Mouse (Mus musculus): ENCODE measurements around the gene Erc2. TPM values are rescaled to one million over a fixed set of nuclear protein-coding genes. Genes with fewer than 3 reads are reported as not detected.

Gene Erc2
- polyA plus RNA-seq, 1 experiment from 2014 or later = 1.9 TPM

GRCm38 (mm10) chr14:27933533-27933932, 311.3 kb downstream of the Erc2 start:
- no peaks in the 10 kb centered on the region for H3K4me1 ChIP-seq (ENCODE audit: insufficient read depth)
- no peak overlapping the region for H3K4me3 ChIP-seq (ENCODE audit: low read depth, low read length)
- no peak for TF ChIP-seq EP300 (IDR thresholded peaks at IDR 0.05; ENCODE audit: low read depth)
- no peak for TF ChIP-seq CTCF (IDR thresholded peaks at IDR 0.05; ENCODE audit: low read depth)
- H3K4me2 ChIP-seq (ENCODE audit: low read depth, low read length) = no peak overlapping the region
- WGBS (ENCODE audit: insufficient replicate concordance) = 55% methylated on average over 1 of the region's 1 CpGs
- H3K9ac ChIP-seq (replicated peaks) = no peak overlapping the region
- H3K9me3 ChIP-seq (ENCODE audit: low read length) = no peaks in the 10 kb centered on the region
- H3K36me3 ChIP-seq (replicated peaks; ENCODE audit: insufficient read depth, low read length) = no peaks in the 10 kb centered on the region
- no peak overlapping the region for H3K27ac ChIP-seq (ENCODE audit: low read depth)
- DNase-seq = no peak
- no peak for ATAC-seq
- H3K27me3 ChIP-seq (ENCODE audit: insufficient read depth, low read length) = no peaks in the 10 kb centered on the region

- H3K27ac ChIP-seq (ENCODE audit: low read depth) = no peak overlapping the region
- H3K4me1 ChIP-seq (ENCODE audit: insufficient read depth) = no peaks in the 10 kb centered on the region
- H3K36me3 ChIP-seq (replicated peaks; ENCODE audit: insufficient read depth, low read length) = no peaks in the 10 kb centered on the region
- no peaks in the 10 kb centered on the region for H3K9me3 ChIP-seq (ENCODE audit: low read length)
- no peak overlapping the region for H3K4me3 ChIP-seq (ENCODE audit: low read depth, low read length)
- DNase-seq = no peak
- WGBS (ENCODE audit: insufficient replicate concordance) = 77% methylated on average over 3 of the region's 3 CpGs
- H3K9ac ChIP-seq (replicated peaks) = no peak overlapping the region
- no peak for ATAC-seq
- no peaks in the 10 kb centered on the region for H3K27me3 ChIP-seq (ENCODE audit: insufficient read depth, low read length)
- H3K4me2 ChIP-seq (ENCODE audit: low read depth, low read length) = no peak overlapping the region
- no peak for TF ChIP-seq CTCF (IDR thresholded peaks at IDR 0.05; ENCODE audit: low read depth)
- TF ChIP-seq EP300 (IDR thresholded peaks at IDR 0.05; ENCODE audit: low read depth) = no peak
Observed at GRCm38 (mm10) chr14:27935714-27936113, 313.5 kb downstream of the Erc2 start.

GRCm38 (mm10) chr14:27937922-27938321, 315.7 kb downstream of the Erc2 start:
- no peak overlapping the region for H3K4me2 ChIP-seq (ENCODE audit: low read depth, low read length)
- ATAC-seq (no peak), DNase-seq (no peak)
- no peaks in the 10 kb centered on the region for H3K36me3 ChIP-seq (replicated peaks; ENCODE audit: insufficient read depth, low read length)
- H3K27me3 ChIP-seq (ENCODE audit: insufficient read depth, low read length) = no peaks in the 10 kb centered on the region
- no peaks in the 10 kb centered on the region for H3K9me3 ChIP-seq (ENCODE audit: low read length)
- no peaks in the 10 kb centered on the region for H3K4me1 ChIP-seq (ENCODE audit: insufficient read depth)
- no peak overlapping the region for H3K9ac ChIP-seq (replicated peaks)
- H3K4me3 ChIP-seq (ENCODE audit: low read depth, low read length) = no peak overlapping the region
- 73% methylated on average over 2 of the region's 2 CpGs for WGBS (ENCODE audit: insufficient replicate concordance)
- H3K27ac ChIP-seq (ENCODE audit: low read depth) = no peak overlapping the region
- no peak for TF ChIP-seq CTCF (IDR thresholded peaks at IDR 0.05; ENCODE audit: low read depth)
- no peak for TF ChIP-seq EP300 (IDR thresholded peaks at IDR 0.05; ENCODE audit: low read depth)

DNA sequence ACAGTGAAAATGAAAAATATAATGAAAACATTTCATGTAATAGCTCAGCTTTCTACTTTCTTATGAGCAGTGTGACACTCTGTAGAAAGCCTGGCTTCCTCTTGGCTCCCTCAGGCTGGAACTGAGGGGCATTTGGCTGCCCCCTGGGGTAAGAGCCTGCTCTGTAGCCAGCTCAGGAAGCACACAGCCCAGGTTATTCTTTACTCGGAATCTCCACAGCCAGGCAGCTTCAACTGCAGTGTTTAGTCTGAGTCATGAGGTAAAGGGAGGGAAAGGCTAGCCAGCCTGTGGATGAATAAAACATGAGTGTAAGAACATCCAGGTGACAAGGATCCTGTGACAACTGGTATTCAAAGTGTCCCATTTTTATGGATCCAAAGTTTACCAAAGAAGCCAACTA, 323.0 kb downstream of the Erc2 start:
- no peak for ATAC-seq
- Histone ChIP-seq H3K9ac (replicated peaks) (no peak overlapping the region), H3K27ac (ENCODE audit: low read depth) (no peak overlapping the region), H3K4me2 (ENCODE audit: low read depth, low read length) (no peak overlapping the region), H3K27me3 (ENCODE audit: insufficient read depth, low read length) (no peaks in the 10 kb centered on the region), H3K4me3 (ENCODE audit: low read depth, low read length) (no peak overlapping the region), H3K4me1 (ENCODE audit: insufficient read depth) (no peaks in the 10 kb centered on the region), H3K9me3 (ENCODE audit: low read length) (no peaks in the 10 kb centered on the region), H3K36me3 (replicated peaks; ENCODE audit: insufficient read depth, low read length) (no peaks in the 10 kb centered on the region)
- TF ChIP-seq CTCF (IDR thresholded peaks at IDR 0.05; ENCODE audit: low read depth) (no peak), EP300 (IDR thresholded peaks at IDR 0.05; ENCODE audit: low read depth) (no peak)
- DNase-seq = no peak
- 40% methylated on average over 1 of the region's 1 CpGs for WGBS (ENCODE audit: insufficient replicate concordance)

DNA sequence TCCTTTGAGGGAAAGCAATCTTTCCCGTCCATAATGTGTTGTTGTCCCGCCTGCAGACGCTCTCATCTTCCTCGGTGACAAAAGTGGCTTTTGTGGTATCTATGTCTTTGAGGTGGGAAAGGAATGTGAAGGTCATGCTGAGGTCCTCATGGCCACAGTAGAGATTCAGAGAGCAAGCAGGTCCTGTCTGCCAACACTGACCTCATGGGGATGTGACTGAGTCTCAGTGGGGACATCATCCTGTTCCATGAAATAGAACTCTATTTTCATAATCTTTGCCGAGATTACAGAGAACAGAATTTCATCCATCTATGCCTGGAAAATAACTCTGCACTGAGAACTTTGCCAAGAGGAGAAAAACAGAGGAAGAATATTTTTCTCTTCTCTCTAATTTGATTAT, 324.0 kb downstream of the Erc2 start:
- Histone ChIP-seq H3K4me1 (ENCODE audit: insufficient read depth) (no peaks in the 10 kb centered on the region), H3K9ac (replicated peaks) (no peak overlapping the region), H3K4me3 (ENCODE audit: low read depth, low read length) (no peak overlapping the region), H3K27ac (ENCODE audit: low read depth) (no peak overlapping the region), H3K36me3 (replicated peaks; ENCODE audit: insufficient read depth, low read length) (no peaks in the 10 kb centered on the region), H3K9me3 (ENCODE audit: low read length) (no peaks in the 10 kb centered on the region), H3K4me2 (ENCODE audit: low read depth, low read length) (no peak overlapping the region), H3K27me3 (ENCODE audit: insufficient read depth, low read length) (no peaks in the 10 kb centered on the region)
- ATAC-seq (no peak), DNase-seq (no peak)
- TF ChIP-seq CTCF (IDR thresholded peaks at IDR 0.05; ENCODE audit: low read depth) (no peak), EP300 (IDR thresholded peaks at IDR 0.05; ENCODE audit: low read depth) (no peak)
- WGBS (ENCODE audit: insufficient replicate concordance) = 68% methylated on average over 5 of the region's 5 CpGs

DNA sequence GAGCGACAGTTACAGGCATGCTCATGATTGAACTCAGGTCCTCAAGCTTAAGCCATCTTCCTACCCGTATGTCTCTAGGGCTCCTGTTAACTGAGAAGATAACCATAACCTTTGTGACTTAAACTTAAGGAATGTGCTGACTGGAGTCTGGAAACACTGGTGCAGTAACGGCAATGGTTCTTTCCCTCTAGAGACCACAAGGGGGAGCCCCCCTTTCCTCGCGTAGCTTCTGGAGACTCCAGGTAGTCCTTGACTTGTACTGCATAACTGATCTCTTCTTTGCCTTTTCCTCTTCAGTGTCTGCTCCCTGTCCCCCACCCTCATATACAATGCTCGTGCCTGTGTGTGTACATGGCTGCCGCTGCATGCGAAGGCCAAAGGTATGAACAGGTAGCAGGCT, 326.2 kb downstream of the Erc2 start:
- no peaks in the 10 kb centered on the region for H3K9me3 ChIP-seq (ENCODE audit: low read length)
- no peaks in the 10 kb centered on the region for H3K4me1 ChIP-seq (ENCODE audit: insufficient read depth)
- H3K36me3 ChIP-seq (replicated peaks; ENCODE audit: insufficient read depth, low read length) = no peaks in the 10 kb centered on the region
- TF ChIP-seq EP300 (IDR thresholded peaks at IDR 0.05; ENCODE audit: low read depth) (no peak), CTCF (IDR thresholded peaks at IDR 0.05; ENCODE audit: low read depth) (peak; percentile 53)
- ATAC-seq (no peak), DNase-seq (no peak)
- no peak overlapping the region for H3K4me2 ChIP-seq (ENCODE audit: low read depth, low read length)
- H3K9ac ChIP-seq (replicated peaks) = no peak overlapping the region
- H3K4me3 ChIP-seq (ENCODE audit: low read depth, low read length) = no peak overlapping the region
- H3K27me3 ChIP-seq (ENCODE audit: insufficient read depth, low read length) = no peaks in the 10 kb centered on the region
- WGBS (ENCODE audit: insufficient replicate concordance) = 66% methylated on average over 8 of the region's 8 CpGs
- H3K27ac ChIP-seq (ENCODE audit: low read depth) = no peak overlapping the region

GRCm38 (mm10) chr14:27953814-27954213, 331.6 kb downstream of the Erc2 start:
- ATAC-seq (no peak), DNase-seq (no peak)
- no peak overlapping the region for H3K27ac ChIP-seq (ENCODE audit: low read depth)

More at GRCm38 (mm10) chr14:27953814-27954213, 331.6 kb downstream of the Erc2 start:
- no peaks in the 10 kb centered on the region for H3K9me3 ChIP-seq (ENCODE audit: low read length)
- no peak for TF ChIP-seq EP300 (IDR thresholded peaks at IDR 0.05; ENCODE audit: low read depth)
- no peak for TF ChIP-seq CTCF (IDR thresholded peaks at IDR 0.05; ENCODE audit: low read depth)
- no peaks in the 10 kb centered on the region for H3K27me3 ChIP-seq (ENCODE audit: insufficient read depth, low read length)
- H3K9ac ChIP-seq (replicated peaks) = no peak overlapping the region
- no peaks in the 10 kb centered on the region for H3K4me1 ChIP-seq (ENCODE audit: insufficient read depth)
- no peak overlapping the region for H3K4me3 ChIP-seq (ENCODE audit: low read depth, low read length)
- no peaks in the 10 kb centered on the region for H3K36me3 ChIP-seq (replicated peaks; ENCODE audit: insufficient read depth, low read length)
- H3K4me2 ChIP-seq (ENCODE audit: low read depth, low read length) = no peak overlapping the region

Data from liver, postnatal 0 days (tissue).